8 mouse cellular contexts compared by ENCODE assay signal in genomic region chr14:54924641-54925348, GRCm38 (mm10). TPM values are rescaled to one million over a fixed set of nuclear protein-coding genes. Genes with fewer than 3 reads are reported as not detected.
A peak's percentile ranks its signal among the peaks of the same experiment; 100 is the strongest.
DNase-seq lines count a peak whose midpoint lies in the region; ATAC-seq lines count a peak whose summit lies in the region.

No protein-coding gene starts in this region.

- H3K4me2 ChIP-seq in intestine, embryonic 15.5 days (replicated peaks): peak overlapping the region; percentile 94
- H3K4me2 ChIP-seq in stomach, embryonic 16.5 days (ENCODE audit: low read depth, low read length): peak overlapping the region; percentile 84

- H3K9ac ChIP-seq in intestine, embryonic 15.5 days: peak overlapping the region; percentile 86
- peak overlapping the region; percentile 94 for H3K9ac ChIP-seq in stomach, embryonic 16.5 days (ENCODE audit: low read length)

- H3K4me3 ChIP-seq in intestine, embryonic 15.5 days (replicated peaks): peak overlapping the region; percentile 58
- H3K4me3 ChIP-seq in stomach, embryonic 16.5 days (replicated peaks; ENCODE audit: low read length): peak overlapping the region; percentile 73

- peaks cover 15% of the 10 kb centered on the region; the same call in 1 of the 2 replicates for H3K27me3 ChIP-seq in intestine, embryonic 15.5 days (replicated peaks)
- no peaks in the 10 kb centered on the region for H3K27me3 ChIP-seq in stomach, embryonic 16.5 days (ENCODE audit: control insufficient read depth, insufficient read depth, low read length)

- no peaks in the 10 kb centered on the region for H3K9me3 ChIP-seq in intestine, embryonic 15.5 days
- H3K9me3 ChIP-seq in stomach, embryonic 16.5 days (replicated peaks; ENCODE audit: control insufficient read depth, low read length): no peaks in the 10 kb centered on the region

- 20% methylated on average over 7 of the region's 7 CpGs for WGBS in intestine, embryonic 15.5 days
- WGBS in stomach, embryonic 16.5 days: 13% methylated on average over 7 of the region's 7 CpGs

- H3K4me1 ChIP-seq in intestine, embryonic 15.5 days (replicated peaks): peaks cover 21% of the 10 kb centered on the region
- H3K4me1 ChIP-seq in stomach, embryonic 16.5 days (ENCODE audit: control insufficient read depth, insufficient read depth, low read length): peaks cover 24% of the 10 kb centered on the region

- peak overlapping the region; percentile 99 for H3K27ac ChIP-seq in intestine, embryonic 15.5 days
- H3K27ac ChIP-seq in stomach, embryonic 16.5 days (ENCODE audit: low read length): peak overlapping the region; percentile 100

- intact Hi-C loops in gastrocnemius, postnatal 14 days (cut with DNase I; ENCODE audit: low total_unique reads): no loop called here

- peaks cover 5% of the 10 kb centered on the region; the same call in 1 of the 2 replicates for H3K36me3 ChIP-seq in intestine, embryonic 15.5 days
- H3K36me3 ChIP-seq in stomach, embryonic 16.5 days (ENCODE audit: control insufficient read depth, insufficient read depth, low read length): peaks cover 15% of the 10 kb centered on the region; the same call in 1 of the 2 replicates

- peak; percentile 45 for DNase-seq in 3134 (ENCODE audit: extremely low read depth, insufficient read length, low spot score)
- DNase-seq in c-Kit-negative CD71-positive TER-119-positive erythroid progenitor cells, embryonic 14.5 days (ENCODE audit: low read depth, low spot score): peak; percentile 22
- peak; percentile 72 for DNase-seq in gastrocnemius, postnatal 14 days
- DNase-seq in lung, postnatal 4 days: peak; percentile 47 to 68
- no peak for DNase-seq in spleen, postnatal 10 days (ENCODE audit: low spot score in 2 of 2)
- no peak for DNase-seq in layer of hippocampus, adult 11-12 months (ENCODE audit: low spot score)

- peak; percentile 50 for ATAC-seq in intestine, embryonic 15.5 days
- ATAC-seq in stomach, embryonic 16.5 days (ENCODE audit: insufficient read depth, low FRiP score): peak; percentile 63

RNA-seq across cellular contexts. Expression of gene Efs, which starts 1.1 kb away (rescaled TPM):
- total RNA-seq in gastrocnemius, postnatal 14 days (2021): 1 to 10 TPM; 5.1 to 7.4 TPM
- polyA plus RNA-seq in intestine, embryonic 15.5 days (2015; fragmentation: Nextera tagmentation; extraction: Ambion mirVana): 20.0 and 20.7 TPM in 2 replicates
- 26.8 and 30.3 TPM in 2 replicates for polyA plus RNA-seq in stomach, embryonic 16.5 days (2015; fragmentation: Nextera tagmentation; extraction: Ambion mirVana)

RNA-seq across cellular contexts. Expression of gene Il25, which starts 7.7 kb away (rescaled TPM):
- total RNA-seq in gastrocnemius, postnatal 14 days (2021): not detected
- not detected in 2 replicates for polyA plus RNA-seq in intestine, embryonic 15.5 days (2015; fragmentation: Nextera tagmentation; extraction: Ambion mirVana)
- not detected in 2 replicates for polyA plus RNA-seq in stomach, embryonic 16.5 days (2015; fragmentation: Nextera tagmentation; extraction: Ambion mirVana)

RNA-seq across cellular contexts. Expression of gene Cmtm5, which starts 11.3 kb away (rescaled TPM):
- total RNA-seq in gastrocnemius, postnatal 14 days (2021): 1 to 10 TPM in 1 of 2 experiments, under 1 TPM in 1; 0.71 to 3.1 TPM
- polyA plus RNA-seq in intestine, embryonic 15.5 days (2015; fragmentation: Nextera tagmentation; extraction: Ambion mirVana): 2.2 and 2.3 TPM in 2 replicates
- polyA plus RNA-seq in stomach, embryonic 16.5 days (2015; fragmentation: Nextera tagmentation; extraction: Ambion mirVana): 3.4 and 4.9 TPM in 2 replicates

RNA-seq across cellular contexts. Expression of gene Slc22a17, which starts 11.9 kb away (rescaled TPM):
- 1 to 10 TPM; 5.4 to 6.3 TPM for total RNA-seq in gastrocnemius, postnatal 14 days (2021)
- polyA plus RNA-seq in intestine, embryonic 15.5 days (2015; fragmentation: Nextera tagmentation; extraction: Ambion mirVana): 30.2 and 33.2 TPM in 2 replicates
- 29.2 and 32.2 TPM in 2 replicates for polyA plus RNA-seq in stomach, embryonic 16.5 days (2015; fragmentation: Nextera tagmentation; extraction: Ambion mirVana)

RNA-seq across cellular contexts. Expression of gene Pabpn1, which starts 32.5 kb away (rescaled TPM):
- 10 to 100 TPM; 56.6 to 57.4 TPM for total RNA-seq in gastrocnemius, postnatal 14 days (2021)
- polyA plus RNA-seq in intestine, embryonic 15.5 days (2015; fragmentation: Nextera tagmentation; extraction: Ambion mirVana): 108 and 119 TPM in 2 replicates
- polyA plus RNA-seq in stomach, embryonic 16.5 days (2015; fragmentation: Nextera tagmentation; extraction: Ambion mirVana): 67.8 and 78.6 TPM in 2 replicates

Comparison
In these comparisons a context has a peak if more than half of its experiments do, and no peak if none do; other contexts are left out.
1. DNase-seq: peak in 3134 (single experiment), c-Kit-negative CD71-positive TER-119-positive erythroid progenitor cells, embryonic 14.5 days (single experiment), gastrocnemius, postnatal 14 days (single experiment) and lung, postnatal 4 days (2 of 2); none in spleen, postnatal 10 days (0 of 2) and layer of hippocampus, adult 11-12 months (single experiment).